Mouse (Mus musculus) heart, adult 2 months (tissue): ENCODE measurements around the gene Filip1l. TPM values are rescaled to one million over a fixed set of nuclear protein-coding genes. Genes with fewer than 3 reads are reported as not detected.
A peak's percentile ranks its signal among the peaks of the same experiment; 100 is the strongest.

Source experiments
- DNase-seq, 2 experiments: peaks; one replicate each; pipeline ENCODE4 v3.0.0; 2021
- H3K27ac ChIP-seq: fragments of 200-600 bp; 2 replicates; pipeline ENCODE4 v1.8.1; 2022
- H3K27me3 ChIP-seq: fragments of 200-500 bp; 2 replicates; pipeline ENCODE4 v1.6.1; 2012; ENCODE audit warnings: mild to moderate bottlenecking, low read length, inconsistent platforms, mixed read lengths; ENCODE audit not compliant: control insufficient read depth, insufficient read depth
- H3K36me3 ChIP-seq: fragments of 200-500 bp; 2 replicates; pipeline ENCODE4 v1.6.1; 2012; ENCODE audit warnings: low read length, inconsistent platforms; ENCODE audit not compliant: control insufficient read depth, insufficient read depth
- H3K4me1 ChIP-seq: fragments of 200-500 bp; 2 replicates; pipeline ENCODE4 v1.6.1; 2011; ENCODE audit warnings: low read length; ENCODE audit not compliant: control insufficient read depth, insufficient read depth
- H3K4me3 ChIP-seq: fragments of 200-600 bp; 2 replicates; pipeline ENCODE4 v1.8.1; 2022
- H3K79me2 ChIP-seq: fragments of 200-500 bp; replicated peaks from 2 replicates; pipeline ENCODE4 v1.6.1; 2012; ENCODE audit warnings: mild to moderate bottlenecking, inconsistent platforms, low read length, moderate library complexity, mixed read lengths; ENCODE audit not compliant: control insufficient read depth, insufficient read depth
- H3K9ac ChIP-seq: fragments of 200-500 bp; 2 replicates; pipeline ENCODE4 v1.6.1; 2012; ENCODE audit warnings: low read depth, mild to moderate bottlenecking, control low read depth, inconsistent platforms, low read length, mixed read lengths
- CTCF ChIP-seq: fragments of 200-600 bp; IDR thresholded peaks from 2 replicates; pipeline ENCODE4 v1.8.1; 2022; ENCODE audit warnings: antibody characterized with exemption, mild to moderate bottlenecking, moderate library complexity
- EP300 ChIP-seq: fragments of 200-500 bp; IDR thresholded peaks from 2 replicates; pipeline ENCODE4 v1.6.1; 2011; ENCODE audit warnings: low read depth, low read length, control low read depth; ENCODE audit not compliant: insufficient read depth
- POLR2A ChIP-seq: fragments of 200-500 bp; IDR thresholded peaks from 2 replicates; pipeline ENCODE4 v1.6.1; 2011; ENCODE audit warnings: mild to moderate bottlenecking, low read depth, low read length, control low read depth; ENCODE audit not compliant: insufficient read depth
- WGBS: fragments of 180-500 bp; shearing (Covaris S2); methylation state at CpG from one replicate; pipeline ENCODE4 v1.1.7; 2018; 5-methylcytosine and 5-hydroxymethylcytosine counted together
- intact Hi-C: fragments of 180-260 bp; cut with DNase I; formaldehyde crosslinking; loops from one replicate; pipeline ENCODE4 v1.15.1; 2025
- polyA plus RNA-seq: library from polyadenylated mRNA; depleted of rRNA; stranded (reverse); fragments of >200 nt; gene quantifications from 2 replicates; pipeline ENCODE4 v1.2.3, GENCODE M21; 2012
- total RNA-seq, 2 experiments: library from RNA; stranded (reverse); gene quantifications; 2 replicates each; pipeline ENCODE4 v1.2.3; 2021

Filip1l gene
- total and polyA plus RNA-seq, 3 experiments = 9.2 to 36.3 (median 35.0) TPM

DNA sequence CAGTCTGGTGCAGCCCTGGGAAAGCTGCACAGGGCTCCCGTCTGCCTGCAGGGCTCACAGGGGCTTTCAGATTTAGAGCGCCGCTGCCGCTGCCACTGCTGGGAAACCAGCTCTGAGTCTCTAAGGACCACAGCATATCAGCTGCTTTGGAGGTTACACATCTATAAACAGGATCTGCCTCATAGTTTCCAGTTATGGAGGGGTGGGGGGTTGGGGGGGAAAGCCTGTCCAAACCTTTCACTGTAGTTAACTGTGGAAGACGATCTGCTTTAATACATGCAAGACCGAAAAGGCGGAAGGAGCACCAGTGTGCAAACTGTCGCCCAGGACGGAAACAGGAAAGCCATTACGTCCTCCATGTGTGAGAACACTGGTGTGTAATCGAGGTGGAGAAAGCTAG is 40.3 kb downstream of the Filip1l start:
- Histone ChIP-seq H3K4me3 (peak overlapping the region; percentile 26), H3K27me3 (no peaks in the 10 kb centered on the region), H3K79me2 (no peaks in the 10 kb centered on the region), H3K4me1 (peaks cover 2% of the 10 kb centered on the region), H3K27ac (peak overlapping the region; percentile 78), H3K36me3 (no peaks in the 10 kb centered on the region), H3K9ac (no peak overlapping the region)
- DNase-seq = peak; percentile 68 to 69
- 21% methylated on average over 11 of the region's 11 CpGs for WGBS
- intact Hi-C loops = loop anchor here (2.0 kb wide), 1 partner anchor 66 kb away; no protein-coding TSS in a partner anchor
- TF ChIP-seq EP300 = peak; percentile 58; the same call in 1 of the 2 replicates
- peak; percentile 43; the same call in 1 of the 2 replicates for TF ChIP-seq POLR2A
- TF ChIP-seq CTCF = peak; percentile 8; the same call in 1 of the 2 replicates

DNA sequence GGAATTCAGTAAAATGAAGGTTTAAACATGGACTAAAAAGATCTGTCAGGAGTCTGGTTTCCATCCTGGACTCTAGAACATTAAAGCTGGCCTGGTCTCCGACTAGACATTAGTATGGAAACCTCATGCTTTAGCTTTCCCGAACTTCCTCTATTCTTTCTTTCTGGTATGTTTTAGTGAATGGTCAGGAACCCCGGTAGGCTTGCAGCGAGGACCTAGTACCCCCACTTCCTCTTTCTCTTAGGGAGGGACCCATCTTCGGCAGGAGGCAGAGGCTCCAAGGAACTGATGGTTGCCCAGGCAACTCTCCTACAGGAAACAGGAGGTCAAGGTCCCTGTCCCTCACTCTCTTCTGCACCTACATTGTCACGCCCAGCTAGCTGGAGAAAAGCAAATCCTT is 43.4 kb downstream of the Filip1l start:
- Histone ChIP-seq H3K27me3 (no peaks in the 10 kb centered on the region), H3K4me1 (peaks cover 2% of the 10 kb centered on the region), H3K79me2 (no peaks in the 10 kb centered on the region; the same call in 1 of the 2 replicates), H3K27ac (no peak overlapping the region), H3K9ac (no peak overlapping the region), H3K4me3 (no peak overlapping the region), H3K36me3 (no peaks in the 10 kb centered on the region)
- WGBS = 58% methylated on average over 6 of the region's 6 CpGs
- TF ChIP-seq POLR2A = no peak
- TF ChIP-seq EP300 = no peak
- TF ChIP-seq CTCF = no peak
- DNase-seq = no peak
- intact Hi-C loops = loop anchor here (2.0 kb wide), 1 partner anchor 33 kb away; no protein-coding TSS in a partner anchor

DNA sequence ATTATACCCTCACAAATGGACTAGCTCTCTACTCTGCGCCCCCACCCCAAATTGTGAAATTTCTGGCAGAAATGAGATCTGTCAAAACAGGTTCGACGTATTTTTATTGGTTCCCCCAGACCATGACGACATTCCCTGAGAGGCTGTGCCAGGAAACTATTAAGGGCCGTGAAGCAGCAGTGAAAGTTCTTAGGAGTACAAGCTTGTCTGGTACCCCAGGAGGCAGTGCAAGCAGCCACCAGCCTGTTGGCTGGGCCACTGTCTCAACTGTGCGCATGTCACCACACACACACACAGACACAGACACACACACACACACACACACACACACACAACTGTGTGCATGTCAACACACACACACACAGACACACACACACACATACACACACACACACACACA is 45.0 kb downstream of the Filip1l start:
- Histone ChIP-seq H3K27me3 (no peaks in the 10 kb centered on the region), H3K4me3 (no peak overlapping the region), H3K4me1 (peaks cover 2% of the 10 kb centered on the region), H3K79me2 (no peaks in the 10 kb centered on the region; the same call in 1 of the 2 replicates), H3K27ac (no peak overlapping the region), H3K9ac (no peak overlapping the region), H3K36me3 (no peaks in the 10 kb centered on the region)
- TF ChIP-seq CTCF (no peak), POLR2A (no peak), EP300 (no peak)
- 78% methylated on average over 6 of the region's 6 CpGs for WGBS
- no peak for DNase-seq
- intact Hi-C loops = loop anchor here (1.0 to 2.0 kb wide), 3 partner anchors 35 to 179 kb away; no protein-coding TSS in a partner anchor

DNA sequence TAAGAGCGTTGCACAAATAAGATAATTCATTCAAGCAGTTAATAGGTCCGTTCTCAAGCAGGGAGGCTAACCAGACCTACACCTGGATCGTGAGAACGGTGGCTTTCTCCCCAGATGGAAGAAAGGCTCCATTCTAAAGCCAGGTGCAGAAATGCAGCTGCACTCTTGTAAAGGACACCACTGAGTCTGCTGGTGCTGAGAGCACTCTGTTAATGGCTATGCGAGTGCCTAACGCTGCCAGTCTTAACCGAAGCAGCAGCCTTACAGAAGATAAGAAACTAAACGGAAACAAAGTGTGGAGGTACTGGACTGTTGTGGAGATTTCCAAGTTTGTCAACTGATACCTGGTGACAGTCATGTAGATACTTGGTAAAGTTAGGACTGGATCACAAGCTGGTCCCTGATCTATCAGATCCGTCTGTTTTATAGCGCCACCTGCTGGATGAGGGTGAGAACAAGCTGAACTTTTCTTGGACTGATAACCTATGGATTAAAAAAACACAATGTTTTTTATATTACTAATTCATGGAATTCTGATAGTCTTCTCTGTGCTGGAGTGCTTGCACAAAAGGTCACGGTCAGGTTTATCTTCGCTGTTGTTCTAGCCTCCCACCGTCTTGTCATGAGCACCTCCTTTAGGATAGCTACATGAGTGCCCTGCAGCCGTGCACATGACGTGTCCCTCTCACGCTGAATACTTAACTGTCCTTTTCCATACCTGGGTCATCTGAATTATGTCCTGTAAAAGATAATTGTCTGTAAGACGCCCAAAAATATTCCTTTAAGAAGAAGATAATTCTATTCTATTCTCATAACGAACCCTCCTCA is 45.7 kb downstream of the Filip1l start:
- H3K27me3 ChIP-seq = no peaks in the 10 kb centered on the region
- H3K36me3 ChIP-seq = no peaks in the 10 kb centered on the region
- WGBS = 49% methylated on average over 18 of the region's 18 CpGs
- H3K27ac ChIP-seq = no peak overlapping the region
- intact Hi-C loops = loop anchor here (1.0 kb wide), 2 partner anchors 154 to 179 kb away; no protein-coding TSS in a partner anchor
- no peaks in the 10 kb centered on the region; the same call in 1 of the 2 replicates for H3K79me2 ChIP-seq
- peak; percentile 64 to 68 for DNase-seq
- TF ChIP-seq CTCF (peak; percentile 92), POLR2A (no peak), EP300 (0 out of 2 replicates have a peak, but pooled peaks have one; percentile 10)
- H3K4me3 ChIP-seq = no peak overlapping the region
- no peaks in the 10 kb centered on the region; the same call in none of the 2 replicates for H3K4me1 ChIP-seq
- no peak overlapping the region for H3K9ac ChIP-seq

DNA sequence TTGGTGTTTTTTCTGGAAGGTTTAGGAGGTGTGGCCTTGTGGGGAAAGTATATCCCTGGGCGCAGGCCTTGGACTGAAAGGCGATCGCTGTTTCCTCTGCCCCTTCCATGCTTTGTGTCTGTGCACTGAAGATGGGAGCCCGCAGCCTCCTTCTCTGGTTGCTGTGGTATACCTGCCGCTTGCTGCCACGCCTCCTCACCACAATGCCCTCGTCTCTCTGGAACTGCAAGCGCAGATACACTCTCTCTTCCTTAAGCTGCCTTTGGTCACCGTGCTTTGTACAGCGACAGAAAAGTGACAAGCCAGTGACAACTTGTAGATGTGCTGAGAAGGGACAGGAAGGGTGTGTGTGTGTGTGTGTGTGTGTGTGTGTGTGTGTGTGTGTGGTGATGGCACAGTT is 46.7 kb downstream of the Filip1l start:
- H3K4me1 ChIP-seq = no peaks in the 10 kb centered on the region; the same call in none of the 2 replicates
- intact Hi-C loops = no loop called here
- no peak overlapping the region for H3K27ac ChIP-seq
- no peaks in the 10 kb centered on the region; the same call in 1 of the 2 replicates for H3K79me2 ChIP-seq
- H3K36me3 ChIP-seq = no peaks in the 10 kb centered on the region
- DNase-seq = no peak
- no peak for TF ChIP-seq CTCF
- no peak for TF ChIP-seq EP300
- no peak for TF ChIP-seq POLR2A
- H3K9ac ChIP-seq = no peak overlapping the region
- 82% methylated on average over 10 of the region's 10 CpGs for WGBS
- no peak overlapping the region for H3K4me3 ChIP-seq
- H3K27me3 ChIP-seq = no peaks in the 10 kb centered on the region

DNA sequence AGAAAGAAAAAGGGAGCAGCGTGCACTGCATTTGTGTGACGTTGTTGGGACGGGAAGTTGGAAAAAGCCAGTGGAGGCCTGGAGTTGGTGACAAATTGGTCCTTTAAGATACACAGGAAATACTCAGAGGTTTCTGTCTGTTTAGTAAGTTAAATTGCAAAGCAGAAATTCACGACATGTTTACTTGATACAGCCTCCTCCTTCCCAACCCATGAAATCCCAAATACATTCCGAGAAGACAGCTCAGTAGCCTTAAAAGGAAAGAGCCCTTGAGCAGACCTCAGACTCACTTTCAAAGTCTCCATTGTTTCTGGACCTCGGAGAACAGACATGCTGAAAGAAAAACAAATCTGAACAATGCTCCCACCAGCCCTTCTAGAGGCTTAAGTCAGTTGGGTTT is 48.8 kb downstream of the Filip1l start:
- Histone ChIP-seq H3K9ac (no peak overlapping the region), H3K36me3 (no peaks in the 10 kb centered on the region), H3K79me2 (no peaks in the 10 kb centered on the region; the same call in 1 of the 2 replicates), H3K27ac (no peak overlapping the region), H3K4me1 (no peaks in the 10 kb centered on the region; the same call in none of the 2 replicates), H3K27me3 (no peaks in the 10 kb centered on the region), H3K4me3 (no peak overlapping the region)
- no peak for DNase-seq
- TF ChIP-seq EP300 = no peak
- TF ChIP-seq POLR2A = no peak
- no peak for TF ChIP-seq CTCF
- intact Hi-C loops = no loop called here
- 35% methylated on average over 6 of the region's 6 CpGs for WGBS
